Mouse (Mus musculus): ENCODE results near the gene Mdc1. TPM values are rescaled to one million over a fixed set of nuclear protein-coding genes. Genes with fewer than 3 reads are reported as not detected.

Gene Mdc1
- polyA plus RNA-seq, 1 experiment, result 12.1 TPM

DNA sequence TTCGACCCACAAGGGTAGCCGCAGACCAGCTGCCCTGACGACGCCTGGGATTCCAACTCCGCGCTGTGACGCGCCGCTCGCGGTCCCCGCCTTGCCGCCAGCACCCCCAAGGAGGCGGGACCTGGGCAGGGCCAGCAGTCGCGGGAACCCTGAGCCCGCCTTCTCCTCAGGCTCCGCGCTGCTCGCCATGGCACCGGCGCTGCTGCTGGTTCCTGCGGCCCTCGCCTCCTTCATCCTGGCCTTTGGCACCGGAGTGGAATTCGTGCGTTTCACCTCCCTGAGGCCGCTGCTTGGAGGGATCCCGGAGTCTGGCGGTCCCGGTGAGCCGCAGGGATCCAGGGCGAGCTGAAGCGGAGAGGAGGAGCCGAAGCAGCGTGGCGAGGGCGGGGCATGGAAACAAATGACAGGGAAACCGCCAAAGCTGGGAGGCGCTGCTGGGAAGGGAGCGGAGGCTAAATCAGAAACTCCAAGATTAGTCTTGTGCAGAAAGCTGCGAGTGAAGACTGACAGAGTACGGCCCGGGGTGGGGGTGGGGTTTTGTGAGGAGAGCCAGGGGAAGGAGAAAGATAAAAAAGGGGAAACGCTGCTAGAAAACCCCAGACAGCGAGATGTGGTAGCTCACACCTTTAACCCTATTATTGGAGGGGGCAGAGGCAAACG, 20.0 kb downstream of the Mdc1 start, which contains the start of gene Nrm:
TSS of gene Nrm (plus strand) at position 121 of the 660 bp plus-strand sequence.
- TF ChIP-seq CTCF (IDR thresholded peaks at IDR 0.05; ENCODE audit: borderline replicate concordance, insufficient read depth, low read depth, low read length) (peak; percentile 25; the same call in 1 of the 2 replicates), POLR2A (IDR thresholded peaks at IDR 0.05; ENCODE audit: borderline replicate concordance, insufficient read depth, low read length) (peak; percentile 91)
- no peaks in the 10 kb centered on the region for H3K27me3 ChIP-seq (ENCODE audit: control insufficient read depth, insufficient read depth, low read length)
- WGBS, result 1% methylated on average over 47 of the region's 47 CpGs
- H3K4me3 ChIP-seq (replicated peaks; ENCODE audit: insufficient read depth, low read depth, low read length), result peak within 1 kb of the TSS; percentile 79
- H3K27ac ChIP-seq (ENCODE audit: insufficient read depth, low read length), result peak within 1 kb of the TSS; percentile 31; the same call in 1 of the 2 replicates
- no peaks in the 10 kb centered on the region for H3K4me1 ChIP-seq (ENCODE audit: control insufficient read depth, insufficient read depth, low read length)
- DNase-seq, result peak; percentile 91 to 94

DNA sequence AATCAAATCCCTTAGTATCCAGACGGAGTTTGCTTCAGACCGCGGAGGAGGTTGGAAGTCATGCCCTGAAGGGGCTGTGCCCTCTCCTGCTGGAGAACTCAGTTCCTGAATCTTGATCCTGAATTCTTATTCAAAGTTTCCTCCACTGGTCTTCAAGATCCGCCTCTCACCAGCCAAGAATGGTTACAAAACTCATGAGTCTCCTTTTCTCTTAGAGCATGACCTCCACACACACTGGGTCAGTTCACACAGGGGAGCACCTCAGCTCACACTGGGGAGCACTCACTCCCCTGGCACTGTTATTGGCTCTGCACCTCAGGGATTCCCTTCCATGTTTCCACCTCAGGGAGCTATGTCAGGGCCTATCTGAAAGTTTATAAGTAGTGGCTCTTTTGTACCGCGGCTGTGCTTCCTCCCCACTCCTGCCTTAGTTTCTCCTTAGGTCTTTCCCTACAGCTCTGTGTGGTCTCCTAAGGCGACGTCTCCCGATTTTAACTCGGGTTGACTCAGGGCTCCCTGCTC, 23.6 kb downstream of the Mdc1 start:
- Histone ChIP-seq H3K27me3 (ENCODE audit: control insufficient read depth, insufficient read depth, low read length) (no peaks in the 10 kb centered on the region), H3K4me1 (ENCODE audit: control insufficient read depth, insufficient read depth, low read length) (no peaks in the 10 kb centered on the region), H3K27ac (ENCODE audit: insufficient read depth, low read length) (no peak overlapping the region), H3K4me3 (replicated peaks; ENCODE audit: insufficient read depth, low read depth, low read length) (no peak overlapping the region)
- no peak for DNase-seq
- no peak for TF ChIP-seq POLR2A (IDR thresholded peaks at IDR 0.05; ENCODE audit: borderline replicate concordance, insufficient read depth, low read length)
- no peak for TF ChIP-seq CTCF (IDR thresholded peaks at IDR 0.05; ENCODE audit: borderline replicate concordance, insufficient read depth, low read depth, low read length)
- WGBS, result 32% methylated on average over 10 of the region's 10 CpGs

DNA sequence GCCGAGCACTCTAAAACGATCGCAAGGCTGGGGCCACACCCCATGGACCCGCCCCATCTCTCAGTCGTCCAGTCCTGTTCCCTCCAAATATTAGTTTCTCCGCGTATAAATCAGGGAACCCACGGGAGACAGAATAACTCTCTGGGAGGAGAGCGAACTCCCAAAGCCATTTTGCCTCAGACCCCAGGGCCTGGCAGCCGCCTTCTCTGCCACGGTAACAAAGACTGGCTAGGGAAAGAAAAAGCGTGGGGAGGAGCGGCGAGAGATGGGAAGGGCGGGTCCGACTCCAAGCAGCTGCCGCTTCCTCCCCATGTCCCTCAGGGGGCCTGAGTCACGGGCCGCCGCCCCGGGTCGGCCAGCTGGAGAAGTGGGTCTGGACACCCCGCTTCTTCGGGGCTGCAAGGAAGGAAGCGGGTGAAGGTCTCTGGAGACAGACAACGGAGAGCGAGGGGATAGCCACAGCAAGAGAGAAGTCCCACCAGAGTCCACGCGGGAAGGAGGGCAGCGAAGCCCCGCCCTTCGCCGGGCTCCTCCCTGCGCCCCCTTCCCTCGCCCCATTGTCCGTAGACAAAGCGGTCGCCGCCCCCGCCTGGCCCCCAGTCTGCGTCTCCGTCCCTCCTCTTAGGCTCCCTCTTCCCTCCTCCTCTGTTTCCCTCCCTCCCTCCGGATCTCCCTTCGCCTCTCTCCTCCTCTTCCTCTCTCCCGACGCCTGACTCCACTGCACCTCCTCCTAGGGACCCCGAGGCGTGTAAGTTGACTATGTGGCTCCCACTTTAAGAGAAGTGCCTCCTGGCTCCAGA, 24.4 kb downstream of the Mdc1 start, which contains the start of gene Ppp1r18:
TSS of gene Ppp1r18 (plus strand) at position 113 of the 800 bp plus-strand sequence.
- Histone ChIP-seq H3K4me3 (replicated peaks; ENCODE audit: insufficient read depth, low read depth, low read length) (peak within 1 kb of the TSS; percentile 61), H3K27me3 (ENCODE audit: control insufficient read depth, insufficient read depth, low read length) (no peaks in the 10 kb centered on the region), H3K27ac (ENCODE audit: insufficient read depth, low read length) (peak within 1 kb of the TSS; percentile 45; the same call in 1 of the 2 replicates), H3K4me1 (ENCODE audit: control insufficient read depth, insufficient read depth, low read length) (no peaks in the 10 kb centered on the region)
- under 1% methylated on average over 48 of the region's 48 CpGs for WGBS
- TF ChIP-seq POLR2A (IDR thresholded peaks at IDR 0.05; ENCODE audit: borderline replicate concordance, insufficient read depth, low read length), result no peak
- no peak for TF ChIP-seq CTCF (IDR thresholded peaks at IDR 0.05; ENCODE audit: borderline replicate concordance, insufficient read depth, low read depth, low read length)
- peak; percentile 40 to 41 for DNase-seq

DNA sequence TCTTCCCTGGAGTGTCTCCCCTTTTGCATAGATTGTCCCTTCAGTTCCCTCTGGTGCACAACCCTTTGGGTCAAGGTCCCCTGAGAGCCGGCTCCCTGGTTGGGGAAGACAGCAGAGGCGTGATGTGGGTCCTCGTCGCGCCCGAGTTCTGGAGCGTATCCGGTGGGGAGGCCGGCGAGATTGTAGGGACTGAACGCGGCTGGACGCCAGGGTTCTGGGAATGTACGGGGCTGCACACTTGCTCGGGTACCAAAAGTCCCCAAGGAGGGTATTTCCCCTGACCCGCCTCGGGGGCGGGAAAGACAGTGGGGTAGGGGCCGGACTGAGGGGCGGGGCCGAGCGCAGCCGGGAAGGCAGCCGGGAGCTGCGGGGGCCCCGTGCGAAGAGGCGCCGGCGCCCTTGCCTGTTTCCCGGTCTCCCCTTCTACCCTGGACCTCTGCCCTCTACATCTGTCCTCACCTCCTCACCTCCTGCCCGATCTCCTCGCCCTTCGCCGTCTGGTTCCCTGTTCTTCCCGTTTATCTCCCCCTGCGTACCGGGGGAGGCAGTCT, 25.0 kb downstream of the Mdc1 start:
- TF ChIP-seq CTCF (IDR thresholded peaks at IDR 0.05; ENCODE audit: borderline replicate concordance, insufficient read depth, low read depth, low read length), result no peak
- Histone ChIP-seq H3K27ac (ENCODE audit: insufficient read depth, low read length) (peak overlapping the region; percentile 45; the same call in 1 of the 2 replicates), H3K27me3 (ENCODE audit: control insufficient read depth, insufficient read depth, low read length) (no peaks in the 10 kb centered on the region), H3K4me1 (ENCODE audit: control insufficient read depth, insufficient read depth, low read length) (no peaks in the 10 kb centered on the region), H3K4me3 (replicated peaks; ENCODE audit: insufficient read depth, low read depth, low read length) (peak overlapping the region; percentile 61)
- DNase-seq, result peak; percentile 34 to 44
- WGBS, result under 1% methylated on average over 38 of the region's 38 CpGs

DNA sequence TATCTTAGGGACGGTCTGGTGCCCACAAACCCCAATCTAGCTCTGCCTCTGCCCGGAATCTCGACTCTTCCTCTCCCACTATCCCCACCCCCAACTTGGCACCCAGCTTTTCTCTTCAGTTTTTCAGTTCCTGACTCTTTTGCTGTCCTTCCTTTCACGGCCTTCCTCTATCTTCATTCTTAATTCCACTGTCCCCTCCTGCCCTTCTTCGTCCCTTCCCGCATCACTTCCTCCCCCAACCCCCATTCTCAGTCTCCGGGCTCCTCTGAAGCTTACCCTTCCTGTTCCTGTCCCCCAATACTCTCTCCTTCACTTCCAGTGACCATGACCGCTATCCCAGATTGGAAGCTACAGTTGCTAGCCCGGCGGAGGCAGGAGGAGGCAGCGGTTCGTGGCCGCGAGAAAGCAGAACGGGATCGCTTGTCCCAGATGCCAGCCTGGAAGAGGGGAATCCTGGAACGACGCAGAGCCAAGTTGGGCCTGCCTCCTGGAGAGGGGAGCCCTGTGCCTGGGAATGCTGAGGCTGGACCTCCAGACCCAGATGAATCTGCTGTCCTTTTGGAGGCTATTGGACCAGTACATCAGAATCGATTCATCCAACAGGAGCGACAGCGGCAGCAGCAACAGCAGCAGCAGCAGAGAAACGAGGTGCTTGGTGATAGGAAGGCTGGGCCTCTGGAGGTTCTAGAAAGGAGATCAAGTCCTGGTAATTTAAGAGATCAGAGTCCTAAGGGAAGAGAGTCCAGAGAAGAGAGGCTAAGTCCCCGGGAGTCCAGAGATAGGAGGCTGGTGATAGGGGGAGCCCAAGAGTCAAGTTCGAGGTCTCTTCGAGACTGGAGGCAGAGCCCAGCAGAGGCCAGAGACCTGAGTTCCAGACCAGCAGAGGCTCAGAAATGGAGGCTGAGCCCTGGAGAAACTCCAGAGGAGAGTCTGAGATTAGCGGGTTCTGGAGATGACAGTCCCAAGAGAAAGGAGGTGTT, 25.9 kb downstream of the Mdc1 start:
- H3K27ac ChIP-seq (ENCODE audit: insufficient read depth, low read length), result no peak overlapping the region
- H3K4me3 ChIP-seq (replicated peaks; ENCODE audit: insufficient read depth, low read depth, low read length), result peak overlapping the region; percentile 61
- 18% methylated on average over 26 of the region's 26 CpGs for whole genome bisulfite sequencing
- peak in 1 of 2 experiments; percentile 29 for DNase-seq
- no peaks in the 10 kb centered on the region for H3K27me3 ChIP-seq (ENCODE audit: control insufficient read depth, insufficient read depth, low read length)
- H3K4me1 ChIP-seq (ENCODE audit: control insufficient read depth, insufficient read depth, low read length), result no peaks in the 10 kb centered on the region
- no peak for TF ChIP-seq POLR2A (IDR thresholded peaks at IDR 0.05; ENCODE audit: borderline replicate concordance, insufficient read depth, low read length)
- TF ChIP-seq CTCF (IDR thresholded peaks at IDR 0.05; ENCODE audit: borderline replicate concordance, insufficient read depth, low read depth, low read length), result no peak

DNA sequence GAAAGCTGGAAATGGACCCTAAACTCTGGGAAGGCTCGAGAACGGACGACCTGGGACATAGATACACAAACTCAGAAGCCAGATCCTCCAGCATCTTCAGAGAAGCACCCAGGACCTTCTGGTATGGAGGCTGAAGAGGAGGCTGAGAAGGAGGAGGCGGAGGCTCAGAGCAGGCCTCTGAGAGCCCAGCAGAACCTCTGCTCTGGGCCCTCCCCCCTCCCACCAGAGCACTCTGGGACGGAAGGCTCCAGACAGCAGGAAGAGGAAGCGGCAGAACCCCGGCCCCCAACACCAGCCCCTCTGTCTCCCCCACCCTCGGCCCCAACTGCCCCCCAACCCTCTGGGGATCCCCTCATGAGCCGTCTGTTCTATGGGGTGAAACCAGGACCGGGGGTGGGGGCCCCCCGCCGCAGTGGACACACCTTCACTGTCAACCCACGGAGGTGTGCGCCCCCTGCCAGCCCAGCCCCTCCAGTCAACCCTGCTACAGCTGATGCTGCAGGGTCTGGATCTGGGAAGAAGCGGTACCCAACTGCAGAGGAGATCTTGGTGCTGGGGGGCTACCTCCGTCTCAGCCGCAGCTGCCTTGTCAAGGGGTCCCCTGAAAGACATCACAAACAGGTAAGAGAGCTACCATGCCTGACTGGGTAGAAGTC, 27.0 kb downstream of the Mdc1 start:
- peak overlapping the region; percentile 10 for H3K4me3 ChIP-seq (replicated peaks; ENCODE audit: insufficient read depth, low read depth, low read length)
- H3K27me3 ChIP-seq (ENCODE audit: control insufficient read depth, insufficient read depth, low read length), result no peaks in the 10 kb centered on the region
- no peaks in the 10 kb centered on the region for H3K4me1 ChIP-seq (ENCODE audit: control insufficient read depth, insufficient read depth, low read length)
- no peak overlapping the region for H3K27ac ChIP-seq (ENCODE audit: insufficient read depth, low read length)
- 35% methylated on average over 17 of the region's 17 CpGs for WGBS
- DNase-seq, result no peak
- TF ChIP-seq POLR2A (IDR thresholded peaks at IDR 0.05; ENCODE audit: borderline replicate concordance, insufficient read depth, low read length) (no peak), CTCF (IDR thresholded peaks at IDR 0.05; ENCODE audit: borderline replicate concordance, insufficient read depth, low read depth, low read length) (no peak)

Data from cerebellum, adult 2 months (tissue).